In genomic region chr1:136142336-136142735, GRCm38 (mm10) we compare ENCODE assay signal across 8 mouse cellular contexts. TPM values are rescaled to one million over a fixed set of nuclear protein-coding genes. Genes with fewer than 3 reads are reported as not detected.
DNase-seq lines count a peak whose midpoint lies in the region; ATAC-seq and TF ChIP-seq lines count a peak whose summit lies in the region.
"Had no signal": no experiment of that assay in that cellular context is flagged by ENCODE, and none has a peak within 500 bp of the region (broad histone marks: within the 10 kb centered on the region; RNA-seq: fewer than 3 reads in every experiment).

No protein-coding gene starts in this region.

- ATAC-seq in forebrain, embryonic 15.5 days (replicated peaks): peak; percentile 28; the same call in 1 of the 2 replicates
- ATAC-seq in neural tube, embryonic 12.5 days (ENCODE audit: low FRiP score, low read depth): peak; percentile 48
- no peak for ATAC-seq in inflammation-experienced regulatory T-cells, adult 6 months

- no peak for TF ChIP-seq CTCF in left cerebral cortex, adult 2 months (IDR thresholded peaks at IDR 0.05)

- peaks cover 24% of the 10 kb centered on the region for H3K36me3 ChIP-seq in forebrain, embryonic 15.5 days
- peaks cover 21% of the 10 kb centered on the region for H3K36me3 ChIP-seq in neural tube, embryonic 12.5 days

- intact Hi-C loops in left cerebral cortex, adult 2 months (cut with DNase I): no loop called here
- intact Hi-C loops in left cerebral cortex, postnatal 36 days (cut with DNase I): no loop called here

- H3K9me3 ChIP-seq in forebrain, embryonic 15.5 days: no peaks in the 10 kb centered on the region
- no peaks in the 10 kb centered on the region for H3K9me3 ChIP-seq in neural tube, embryonic 12.5 days

- H3K4me1 ChIP-seq in forebrain, embryonic 15.5 days: peaks cover 75% of the 10 kb centered on the region
- H3K4me1 ChIP-seq in neural tube, embryonic 12.5 days: peaks cover 73% of the 10 kb centered on the region

- peak in 1 of 2 experiments; percentile 54 for DNase-seq in left cerebral cortex, adult 2 months (ENCODE audit: extremely low spot score in 1 of 2, low spot score in 2 of 2)
- DNase-seq in left cerebral cortex, postnatal 36 days (ENCODE audit: low spot score in 2 of 2): no peak
- peak; percentile 88 for DNase-seq in layer of hippocampus, adult 9-11 months
- DNase-seq in adrenal gland, adult 8-10 months: no peak
- DNase-seq: gastrocnemius, postnatal 10 days had no signal

- no peaks in the 10 kb centered on the region for H3K27me3 ChIP-seq in forebrain, embryonic 15.5 days
- no peaks in the 10 kb centered on the region for H3K27me3 ChIP-seq in neural tube, embryonic 12.5 days (replicated peaks)

- peak overlapping the region; percentile 97 for H3K27ac ChIP-seq in left cerebral cortex, adult 2 months
- H3K27ac ChIP-seq in forebrain, embryonic 15.5 days (replicated peaks): peak overlapping the region; percentile 68
- no peak overlapping the region for H3K27ac ChIP-seq in neural tube, embryonic 12.5 days

- H3K4me3 ChIP-seq in left cerebral cortex, adult 2 months: no peak overlapping the region
- no peak overlapping the region for H3K4me3 ChIP-seq in forebrain, embryonic 15.5 days
- no peak overlapping the region for H3K4me3 ChIP-seq in neural tube, embryonic 12.5 days

- 14% methylated on average over 6 of the region's 6 CpGs for WGBS in forebrain, embryonic 15.5 days
- WGBS in neural tube, embryonic 12.5 days: 30% methylated on average over 6 of the region's 6 CpGs

- peak overlapping the region; percentile 26; the same call in 1 of the 2 replicates for H3K4me2 ChIP-seq in forebrain, embryonic 15.5 days (replicated peaks)
- peak overlapping the region; percentile 15 for H3K4me2 ChIP-seq in neural tube, embryonic 12.5 days (replicated peaks)

- H3K9ac ChIP-seq in forebrain, embryonic 15.5 days (replicated peaks): no peak overlapping the region
- peak overlapping the region; percentile 29; the same call in 1 of the 2 replicates for H3K9ac ChIP-seq in neural tube, embryonic 12.5 days

RNA-seq across cellular contexts. Expression of gene Kif21b, which starts 11.1 kb away (rescaled TPM):
- total RNA-seq in left cerebral cortex, adult 2 months (2021): 10 to 100 TPM; 67.3 to 74.2 TPM
- total RNA-seq in left cerebral cortex, postnatal 36 days (2021): 10 to 100 TPM; 52.0 to 68.8 TPM
- polyA plus RNA-seq in forebrain, embryonic 15.5 days (2015; fragmentation: Nextera tagmentation; extraction: Ambion mirVana): 71.9 and 75.0 TPM in 2 replicates
- 35.9 and 37.1 TPM in 2 replicates for polyA plus RNA-seq in neural tube, embryonic 12.5 days (2016; fragmentation: Nextera tagmentation; extraction: Ambion mirVana)
- 10 to 100 TPM; 23.8 to 43.9 (median 33.8) TPM for polyA plus RNA-seq in inflammation-experienced regulatory T-cells, adult 6 months (2017; shearing (Covaris generic))
- 10 to 100 TPM in 2 of 4 experiments, 1 to 10 TPM in 2; 3.8 to 12.3 (median 7.6) TPM for total RNA-seq in adrenal gland, adult 8-10 months (2022)
